Mouse (Mus musculus): ENCODE measurements at regions not wholly inside any gene's neighbourhood (a gene's known extent, or its start where the extent isn't known, plus 50 kb on each side); places are given as distances from the start of the nearest gene placed in this dataset.

- Histone ChIP-seq H3K36me3 (ENCODE audit: control insufficient read depth, insufficient read depth, low read length) (no peaks in the 10 kb centered on the region), H3K4me3 (ENCODE audit: low read depth, low read length) (no peak overlapping the region), H3K4me2 (ENCODE audit: low read length) (no peak overlapping the region), H3K27me3 (replicated peaks; ENCODE audit: control insufficient read depth, insufficient read depth, low read length) (no peaks in the 10 kb centered on the region), H3K27ac (ENCODE audit: low read depth, low read length) (no peak overlapping the region), H3K4me1 (ENCODE audit: control insufficient read depth, insufficient read depth, low read length) (no peaks in the 10 kb centered on the region), H3K9me3 (replicated peaks; ENCODE audit: control insufficient read depth, low read length) (no peaks in the 10 kb centered on the region), H3K9ac (ENCODE audit: low read length) (no peak overlapping the region)
- DNase-seq (ENCODE audit: low spot score) (no peak), ATAC-seq (no peak)
- WGBS: 86% methylated on average over 3 of the region's 3 CpGs
Measured at GRCm38 (mm10) chr7:67895166-67895565, 57.5 kb upstream of the Igf1r start.

- Histone ChIP-seq H3K9me3 (replicated peaks; ENCODE audit: control insufficient read depth, low read length) (no peaks in the 10 kb centered on the region), H3K36me3 (ENCODE audit: control insufficient read depth, insufficient read depth, low read length) (no peaks in the 10 kb centered on the region), H3K4me1 (ENCODE audit: control insufficient read depth, insufficient read depth, low read length) (no peaks in the 10 kb centered on the region), H3K9ac (ENCODE audit: low read length) (no peak overlapping the region), H3K27me3 (replicated peaks; ENCODE audit: control insufficient read depth, insufficient read depth, low read length) (no peaks in the 10 kb centered on the region), H3K4me2 (ENCODE audit: low read length) (no peak overlapping the region), H3K27ac (ENCODE audit: low read depth, low read length) (no peak overlapping the region), H3K4me3 (ENCODE audit: low read depth, low read length) (no peak overlapping the region)
- DNase-seq (ENCODE audit: low spot score) (no peak), ATAC-seq (no peak)
- WGBS: 73% methylated on average over 3 of the region's 3 CpGs
Measured at GRCm38 (mm10) chr7:67892917-67893316, 59.7 kb upstream of the Igf1r start.

- WGBS: 83% methylated on average over 6 of the region's 6 CpGs
- no peak overlapping the region for H3K27ac ChIP-seq (ENCODE audit: low read depth, low read length)
- DNase-seq (ENCODE audit: low spot score): no peak
- H3K36me3 ChIP-seq (ENCODE audit: control insufficient read depth, insufficient read depth, low read length): no peaks in the 10 kb centered on the region
- H3K4me3 ChIP-seq (ENCODE audit: low read depth, low read length): no peak overlapping the region
- H3K9ac ChIP-seq (ENCODE audit: low read length): no peak overlapping the region
- H3K27me3 ChIP-seq (replicated peaks; ENCODE audit: control insufficient read depth, insufficient read depth, low read length): no peaks in the 10 kb centered on the region
- ATAC-seq: no peak
- no peak overlapping the region for H3K4me2 ChIP-seq (ENCODE audit: low read length)
- H3K4me1 ChIP-seq (ENCODE audit: control insufficient read depth, insufficient read depth, low read length): no peaks in the 10 kb centered on the region
- H3K9me3 ChIP-seq (replicated peaks; ENCODE audit: control insufficient read depth, low read length): no peaks in the 10 kb centered on the region
Measured at GRCm38 (mm10) chr7:67883040-67883439, 69.6 kb upstream of the Igf1r start.

- no peak overlapping the region for H3K9ac ChIP-seq (ENCODE audit: low read length)
- no peak overlapping the region for H3K27ac ChIP-seq (ENCODE audit: low read depth, low read length)
- H3K9me3 ChIP-seq (replicated peaks; ENCODE audit: control insufficient read depth, low read length): no peaks in the 10 kb centered on the region
- H3K4me1 ChIP-seq (ENCODE audit: control insufficient read depth, insufficient read depth, low read length): no peaks in the 10 kb centered on the region
- no peak for ATAC-seq
- H3K36me3 ChIP-seq (ENCODE audit: control insufficient read depth, insufficient read depth, low read length): no peaks in the 10 kb centered on the region
- no peak for DNase-seq (ENCODE audit: low spot score)
- H3K4me2 ChIP-seq (ENCODE audit: low read length): no peak overlapping the region
- WGBS: 91% methylated on average over 8 of the region's 8 CpGs
- H3K27me3 ChIP-seq (replicated peaks; ENCODE audit: control insufficient read depth, insufficient read depth, low read length): no peaks in the 10 kb centered on the region
- no peak overlapping the region for H3K4me3 ChIP-seq (ENCODE audit: low read depth, low read length)
Measured at GRCm38 (mm10) chr7:67882606-67883005, 70.0 kb upstream of the Igf1r start.

GRCm38 (mm10) chr7:67878226-67878625 lies 74.4 kb upstream of the Igf1r start:
- Histone ChIP-seq H3K4me2 (ENCODE audit: low read length) (no peak overlapping the region), H3K9ac (ENCODE audit: low read length) (no peak overlapping the region), H3K27ac (ENCODE audit: low read depth, low read length) (no peak overlapping the region), H3K4me1 (ENCODE audit: control insufficient read depth, insufficient read depth, low read length) (no peaks in the 10 kb centered on the region), H3K27me3 (replicated peaks; ENCODE audit: control insufficient read depth, insufficient read depth, low read length) (no peaks in the 10 kb centered on the region), H3K9me3 (replicated peaks; ENCODE audit: control insufficient read depth, low read length) (no peaks in the 10 kb centered on the region), H3K36me3 (ENCODE audit: control insufficient read depth, insufficient read depth, low read length) (no peaks in the 10 kb centered on the region), H3K4me3 (ENCODE audit: low read depth, low read length) (no peak overlapping the region)
- WGBS: 24% methylated on average over 1 of the region's 1 CpGs
- ATAC-seq (no peak), DNase-seq (ENCODE audit: low spot score) (no peak)

GRCm38 (mm10) chr7:67877587-67877986 lies 75.0 kb upstream of the Igf1r start:
- Histone ChIP-seq H3K27me3 (replicated peaks; ENCODE audit: control insufficient read depth, insufficient read depth, low read length) (no peaks in the 10 kb centered on the region), H3K27ac (ENCODE audit: low read depth, low read length) (no peak overlapping the region), H3K4me1 (ENCODE audit: control insufficient read depth, insufficient read depth, low read length) (no peaks in the 10 kb centered on the region), H3K4me2 (ENCODE audit: low read length) (no peak overlapping the region), H3K36me3 (ENCODE audit: control insufficient read depth, insufficient read depth, low read length) (no peaks in the 10 kb centered on the region), H3K9me3 (replicated peaks; ENCODE audit: control insufficient read depth, low read length) (no peaks in the 10 kb centered on the region), H3K9ac (ENCODE audit: low read length) (no peak overlapping the region), H3K4me3 (ENCODE audit: low read depth, low read length) (no peak overlapping the region)
- ATAC-seq (no peak), DNase-seq (ENCODE audit: low spot score) (no peak)
- WGBS: 88% methylated on average over 3 of the region's 3 CpGs

- Histone ChIP-seq H3K36me3 (ENCODE audit: control insufficient read depth, insufficient read depth, low read length) (no peaks in the 10 kb centered on the region), H3K27me3 (replicated peaks; ENCODE audit: control insufficient read depth, insufficient read depth, low read length) (no peaks in the 10 kb centered on the region), H3K4me1 (ENCODE audit: control insufficient read depth, insufficient read depth, low read length) (no peaks in the 10 kb centered on the region), H3K27ac (ENCODE audit: low read depth, low read length) (no peak overlapping the region), H3K9me3 (replicated peaks; ENCODE audit: control insufficient read depth, low read length) (no peaks in the 10 kb centered on the region), H3K4me2 (ENCODE audit: low read length) (no peak overlapping the region), H3K9ac (ENCODE audit: low read length) (no peak overlapping the region), H3K4me3 (ENCODE audit: low read depth, low read length) (no peak overlapping the region)
- no peak for ATAC-seq
- 77% methylated on average over 14 of the region's 14 CpGs for WGBS
- DNase-seq (ENCODE audit: low spot score): no peak
Measured at GRCm38 (mm10) chr7:67854080-67855022, 94.8 kb upstream of the Synm start.

- no peak for ATAC-seq
- 98% methylated on average over 3 of the region's 3 CpGs for WGBS
Measured at GRCm38 (mm10) chr7:67852859-67853258, 93.3 kb upstream of the Synm start.

GRCm38 (mm10) chr7:67849509-67849862 lies 89.9 kb upstream of the Synm start:
- ATAC-seq (peak; percentile 50), DNase-seq (ENCODE audit: low spot score) (no peak)
- Histone ChIP-seq H3K36me3 (ENCODE audit: control insufficient read depth, insufficient read depth, low read length) (no peaks in the 10 kb centered on the region), H3K4me1 (ENCODE audit: control insufficient read depth, insufficient read depth, low read length) (no peaks in the 10 kb centered on the region), H3K4me3 (ENCODE audit: low read depth, low read length) (peak overlapping the region; percentile 42), H3K27ac (ENCODE audit: low read depth, low read length) (no peak overlapping the region), H3K9ac (ENCODE audit: low read length) (peak overlapping the region; percentile 65), H3K9me3 (replicated peaks; ENCODE audit: control insufficient read depth, low read length) (no peaks in the 10 kb centered on the region), H3K4me2 (ENCODE audit: low read length) (peak overlapping the region; percentile 62), H3K27me3 (replicated peaks; ENCODE audit: control insufficient read depth, insufficient read depth, low read length) (0 out of 2 replicates have a peak, but pooled peaks cover 3% of the 10 kb centered on the region)
- 11% methylated on average over 7 of the region's 7 CpGs for WGBS

More at GRCm38 (mm10) chr7:67852859-67853258, 93.3 kb upstream of the Synm start:
- no peak overlapping the region for H3K9ac ChIP-seq (ENCODE audit: low read length)
- no peak overlapping the region for H3K4me3 ChIP-seq (ENCODE audit: low read depth, low read length)
- no peak overlapping the region for H3K27ac ChIP-seq (ENCODE audit: low read depth, low read length)
- H3K4me2 ChIP-seq (ENCODE audit: low read length): no peak overlapping the region
- no peaks in the 10 kb centered on the region for H3K27me3 ChIP-seq (replicated peaks; ENCODE audit: control insufficient read depth, insufficient read depth, low read length)
- H3K9me3 ChIP-seq (replicated peaks; ENCODE audit: control insufficient read depth, low read length): no peaks in the 10 kb centered on the region
- no peak for DNase-seq (ENCODE audit: low spot score)
- H3K36me3 ChIP-seq (ENCODE audit: control insufficient read depth, insufficient read depth, low read length): no peaks in the 10 kb centered on the region
- H3K4me1 ChIP-seq (ENCODE audit: control insufficient read depth, insufficient read depth, low read length): no peaks in the 10 kb centered on the region

Measured in forebrain, embryonic 14.5 days (tissue).